Mouse (Mus musculus) hindbrain, embryonic 15.5 days (tissue): ENCODE results near the gene Ptpn7. TPM values are rescaled to one million over a fixed set of nuclear protein-coding genes. Genes with fewer than 3 reads are reported as not detected.

ENCODE experiments used
- polyA plus RNA-seq: library from polyadenylated mRNA; unstranded; fragments of >200 nt; fragmentation: Nextera tagmentation; extraction: Ambion mirVana; gene quantifications from 2 replicates; pipeline ENCODE4 v1.2.1, GENCODE M21; 2015

Gene Ptpn7
- polyA plus RNA-seq, 1 experiment from 2014 or later = 0.29 TPM

Other genes starting within 250 kb of the Ptpn7 start
- gene Ppp1r12b, start 176.8 kb upstream of the Ptpn7 start, polyA plus RNA-seq = 15.1 and 15.8 TPM in 2 replicates
- 12.8 and 15.0 TPM in 2 replicates for gene Ube2t, start 170.1 kb upstream of the Ptpn7 start, polyA plus RNA-seq
- gene Lgr6, start 27.4 kb upstream of the Ptpn7 start, polyA plus RNA-seq = 1.2 and 1.4 TPM in 2 replicates
- 343 and 418 TPM in 2 replicates for gene Arl8a, start 14.1 kb downstream of the Ptpn7 start, polyA plus RNA-seq
- 1.4 and 2.5 TPM in 2 replicates for gene Gpr37l1, start 35.0 kb downstream of the Ptpn7 start, polyA plus RNA-seq
- 0.45 and 0.62 TPM in 2 replicates for gene Elf3, start 125.9 kb downstream of the Ptpn7 start, polyA plus RNA-seq
- 102 and 106 TPM in 2 replicates for gene Rnpep, start 151.4 kb downstream of the Ptpn7 start, polyA plus RNA-seq
- gene Timm17a, start 181.1 kb downstream of the Ptpn7 start, polyA plus RNA-seq = 159 and 171 TPM in 2 replicates
- gene Lmod1, start 192.1 kb downstream of the Ptpn7 start, polyA plus RNA-seq = 0.35 and 0.47 TPM in 2 replicates
- gene Shisa4, start 242.5 kb downstream of the Ptpn7 start, polyA plus RNA-seq = 116 and 126 TPM in 2 replicates